In the genomic region with DNA sequence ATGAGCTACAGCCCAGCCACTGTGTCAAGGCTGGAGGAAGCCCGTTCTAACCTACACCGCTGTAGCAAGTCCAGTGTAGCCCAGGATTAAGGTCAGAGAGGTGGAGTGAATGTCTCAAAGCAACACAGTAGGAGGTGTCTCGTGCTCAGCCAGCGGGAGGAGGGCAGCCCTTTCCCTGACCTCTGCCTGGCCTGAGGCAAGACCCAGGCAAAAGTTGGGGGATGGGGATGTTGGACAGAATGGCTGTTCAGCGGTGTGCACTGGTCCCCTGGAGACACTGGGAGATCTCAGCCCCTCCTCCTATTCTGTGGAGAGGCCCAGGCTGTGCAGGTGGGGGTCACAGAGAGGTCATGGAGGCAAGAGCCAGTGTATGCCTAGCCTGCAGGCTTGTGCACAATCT, we compare ENCODE assay signal across 11 mouse cellular contexts. TPM values are rescaled to one million over a fixed set of nuclear protein-coding genes. Genes with fewer than 3 reads are reported as not detected.
DNase-seq lines count a peak whose midpoint lies in the region; ATAC-seq lines count a peak whose summit lies in the region.
"Had no signal": no experiment of that assay in that cellular context is flagged by ENCODE, and none has a peak within 500 bp of the region (broad histone marks: within the 10 kb centered on the region; RNA-seq: fewer than 3 reads in every experiment).

No protein-coding gene starts in this region.

- H3K4me1 ChIP-seq in neural tube, embryonic 15.5 days, result peaks cover 15% of the 10 kb centered on the region
- H3K4me1 ChIP-seq in intestine, embryonic 16.5 days (ENCODE audit: control insufficient read depth, insufficient read depth, low read length), result peaks cover 13% of the 10 kb centered on the region

- WGBS in neural tube, embryonic 15.5 days, result 7% methylated on average over 5 of the region's 5 CpGs
- WGBS in intestine, embryonic 16.5 days, result 20% methylated on average over 5 of the region's 5 CpGs

- no peaks in the 10 kb centered on the region for H3K27me3 ChIP-seq in neural tube, embryonic 15.5 days (replicated peaks)
- H3K27me3 ChIP-seq in intestine, embryonic 16.5 days (replicated peaks; ENCODE audit: control insufficient read depth, insufficient read depth, low read length), result no peaks in the 10 kb centered on the region
- H3K27me3 ChIP-seq: limb, embryonic 13.5 days had no signal

- no peaks in the 10 kb centered on the region for H3K9me3 ChIP-seq in neural tube, embryonic 15.5 days (replicated peaks)
- H3K9me3 ChIP-seq in intestine, embryonic 16.5 days (ENCODE audit: control insufficient read depth, low read length), result no peaks in the 10 kb centered on the region
- H3K9me3 ChIP-seq: limb, embryonic 13.5 days had no signal

- no peak overlapping the region for H3K4me2 ChIP-seq in neural tube, embryonic 15.5 days
- no peak overlapping the region for H3K4me2 ChIP-seq in intestine, embryonic 16.5 days (ENCODE audit: low read depth, low read length)
- H3K4me2 ChIP-seq: limb, embryonic 13.5 days had no signal

- H3K27ac ChIP-seq in neural tube, embryonic 15.5 days (replicated peaks), result no peak overlapping the region
- no peak overlapping the region for H3K27ac ChIP-seq in intestine, embryonic 16.5 days (ENCODE audit: low read length)
- H3K27ac ChIP-seq: limb, embryonic 13.5 days had no signal

- no peak overlapping the region for H3K9ac ChIP-seq in neural tube, embryonic 15.5 days (replicated peaks)
- no peak overlapping the region for H3K9ac ChIP-seq in intestine, embryonic 16.5 days (ENCODE audit: low read depth, low read length)
- H3K9ac ChIP-seq: limb, embryonic 13.5 days had no signal

- DNase-seq in adrenal gland, adult 2 months, result peak; percentile 21
- DNase-seq in adrenal gland, postnatal 4 days (ENCODE audit: low spot score in 2 of 2), result no peak
- DNase-seq in neural tube, embryonic 10.5 days (ENCODE audit: extremely low spot score, low spot score), result peak; percentile 80
- DNase-seq in kidney, postnatal 36 days, result peak; percentile 69 to 86
- no peak for DNase-seq in lung, postnatal 36 days
- DNase-seq: cerebellum, adult 9-11 months had no signal

- no peak overlapping the region for H3K4me3 ChIP-seq in neural tube, embryonic 15.5 days (replicated peaks)
- no peak overlapping the region for H3K4me3 ChIP-seq in intestine, embryonic 16.5 days (ENCODE audit: low read length)
- H3K4me3 ChIP-seq: limb, embryonic 13.5 days had no signal

- no peaks in the 10 kb centered on the region for H3K36me3 ChIP-seq in neural tube, embryonic 15.5 days
- H3K36me3 ChIP-seq in intestine, embryonic 16.5 days (ENCODE audit: control insufficient read depth, insufficient read depth, low read length), result no peaks in the 10 kb centered on the region
- H3K36me3 ChIP-seq: limb, embryonic 13.5 days had no signal

- ATAC-seq in neural tube, embryonic 15.5 days (ENCODE audit: low FRiP score), result no peak
- no peak for ATAC-seq in erythroid progenitor cell, adult 5-6 weeks (replicated peaks; ENCODE audit: low FRiP score, poor library complexity, severe bottlenecking)
- ATAC-seq in intestine, embryonic 16.5 days, result no peak
- ATAC-seq: activated CD4-positive, CD25-positive, alpha-beta regulatory T cell, adult 4 months had no signal

RNA-seq across cellular contexts. Expression of a gene that starts 24.2 kb away (rescaled TPM):
- total RNA-seq in adrenal gland, adult 2 months (2021), result 1 to 10 TPM; 1.8 to 5.0 TPM
- 2.8 and 3.6 TPM in 2 replicates for polyA plus RNA-seq in adrenal gland, adult 2 months (2012; rRNA removed)
- total RNA-seq in adrenal gland, postnatal 4 days (2021), result 1 to 10 TPM; 1.2 to 1.9 TPM
- polyA plus RNA-seq in neural tube, embryonic 15.5 days (2015; fragmentation: Nextera tagmentation; extraction: Ambion mirVana), result 1.5 and 2.2 TPM in 2 replicates
- total RNA-seq in erythroid progenitor cell, adult 5-6 weeks (2015; ENCODE audit: low replicate concordance), result not detected in 2 replicates
- not detected in 2 replicates for total RNA-seq in erythroid progenitor cell, adult 5-6 weeks (2017; ENCODE audit: low replicate concordance)
- polyA plus RNA-seq in intestine, embryonic 16.5 days (2015; fragmentation: Nextera tagmentation; extraction: Ambion mirVana), result 0.99 and 1.2 TPM in 2 replicates

RNA-seq across cellular contexts. Expression of a gene that starts 28.4 kb away (rescaled TPM):
- 10 to 100 TPM; 33.5 to 45.4 TPM for total RNA-seq in adrenal gland, adult 2 months (2021)
- 69.9 and 77.1 TPM in 2 replicates for polyA plus RNA-seq in adrenal gland, adult 2 months (2012; rRNA removed)
- total RNA-seq in adrenal gland, postnatal 4 days (2021), result 10 to 100 TPM; 43.1 to 44.4 TPM
- polyA plus RNA-seq in neural tube, embryonic 15.5 days (2015; fragmentation: Nextera tagmentation; extraction: Ambion mirVana), result 92.6 and 107 TPM in 2 replicates
- 1.7 and 2.2 TPM in 2 replicates for total RNA-seq in erythroid progenitor cell, adult 5-6 weeks (2015; ENCODE audit: low replicate concordance)
- 4.0 TPM in 1 of 2 replicates, not detected in the other for total RNA-seq in erythroid progenitor cell, adult 5-6 weeks (2017; ENCODE audit: low replicate concordance)
- polyA plus RNA-seq in intestine, embryonic 16.5 days (2015; fragmentation: Nextera tagmentation; extraction: Ambion mirVana), result 76.3 and 87.4 TPM in 2 replicates

RNA-seq across cellular contexts. Expression of a gene that starts 50.9 kb away (rescaled TPM):
- 10 to 100 TPM; 24.7 to 30.3 TPM for total RNA-seq in adrenal gland, adult 2 months (2021)
- polyA plus RNA-seq in adrenal gland, adult 2 months (2012; rRNA removed), result 58.2 and 62.5 TPM in 2 replicates
- 10 to 100 TPM; 28.9 to 32.0 TPM for total RNA-seq in adrenal gland, postnatal 4 days (2021)
- 40.7 and 44.0 TPM in 2 replicates for polyA plus RNA-seq in neural tube, embryonic 15.5 days (2015; fragmentation: Nextera tagmentation; extraction: Ambion mirVana)
- total RNA-seq in erythroid progenitor cell, adult 5-6 weeks (2015; ENCODE audit: low replicate concordance), result 39.8 and 43.6 TPM in 2 replicates
- total RNA-seq in erythroid progenitor cell, adult 5-6 weeks (2017; ENCODE audit: low replicate concordance), result 61.4 and 62.3 TPM in 2 replicates
- 24.0 and 24.5 TPM in 2 replicates for polyA plus RNA-seq in intestine, embryonic 16.5 days (2015; fragmentation: Nextera tagmentation; extraction: Ambion mirVana)

RNA-seq across cellular contexts. Expression of a gene that starts 55.5 kb away (rescaled TPM):
- 1 to 10 TPM; 2.1 to 2.2 TPM for total RNA-seq in adrenal gland, adult 2 months (2021)
- polyA plus RNA-seq in adrenal gland, adult 2 months (2012; rRNA removed), result 4.3 and 5.0 TPM in 2 replicates
- total RNA-seq in adrenal gland, postnatal 4 days (2021), result 1 to 10 TPM; 2.8 to 3.3 TPM
- 1.8 and 2.7 TPM in 2 replicates for polyA plus RNA-seq in neural tube, embryonic 15.5 days (2015; fragmentation: Nextera tagmentation; extraction: Ambion mirVana)
- total RNA-seq in erythroid progenitor cell, adult 5-6 weeks (2015; ENCODE audit: low replicate concordance), result not detected in 2 replicates
- 0.77 TPM in 1 of 2 replicates, not detected in the other for total RNA-seq in erythroid progenitor cell, adult 5-6 weeks (2017; ENCODE audit: low replicate concordance)
- 1.6 and 1.9 TPM in 2 replicates for polyA plus RNA-seq in intestine, embryonic 16.5 days (2015; fragmentation: Nextera tagmentation; extraction: Ambion mirVana)
- polyA plus RNA-seq: activated CD4-positive, CD25-positive, alpha-beta regulatory T cell, adult 4 months had no signal

Comparison
In these comparisons a context has a peak if more than half of its experiments do, and no peak if none do; other contexts are left out.
1. DNase-seq: peak in adrenal gland, adult 2 months (single experiment), neural tube, embryonic 10.5 days (single experiment) and kidney, postnatal 36 days (2 of 2); none in adrenal gland, postnatal 4 days (0 of 2) and lung, postnatal 36 days (single experiment).
2. RNA of a gene that starts 28.4 kb away (total RNA-seq): 33.5 to 45.4 TPM in adrenal gland, adult 2 months and 43.1 to 44.4 TPM in adrenal gland, postnatal 4 days; 1.7 to 4.0 TPM in erythroid progenitor cell, adult 5-6 weeks; every median in the first group is over 4 times any median in the second.